Mouse (Mus musculus): Measurements from ENCODE around the gene Slc6a20b. TPM values are rescaled to one million over a fixed set of nuclear protein-coding genes. Genes with fewer than 3 reads are reported as not detected.
"Not testable (repeated sequence)": the region's sequence is repeated elsewhere in the genome, so short reads cannot be mapped to it uniquely, and the experiment has no call there.

Gene Slc6a20b
- polyA plus RNA-seq (2012; rRNA removed) (0.13 and 0.22 TPM in 2 replicates), polyA plus RNA-seq (2014; fragmentation: Nextera tagmentation; extraction: Ambion mirVana) (0.05 and 0.11 TPM in 2 replicates)

DNA sequence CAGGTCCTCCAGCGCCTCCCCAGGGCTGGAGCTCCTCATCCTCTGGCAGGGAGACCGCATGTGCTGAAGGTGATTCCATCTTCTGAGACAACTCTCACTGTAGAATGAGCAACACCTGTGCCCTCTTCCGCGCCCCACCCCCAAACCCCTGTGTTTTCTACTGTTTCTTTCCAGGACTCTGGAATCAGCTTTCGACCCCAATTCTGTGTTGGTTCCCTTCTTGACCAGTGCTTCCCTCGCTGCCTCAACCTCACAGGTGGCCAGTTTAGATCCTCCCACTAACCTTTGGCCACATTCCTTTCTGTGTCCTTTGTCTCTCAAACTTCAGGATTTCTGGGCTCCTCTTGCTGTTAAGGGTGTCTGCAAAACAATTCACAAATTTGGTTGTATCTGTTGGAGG, at the start of gene Slc6a20b:
Slc6a20b (minus strand) TSS at position 285 of the 400 bp plus-strand sequence.
- no peaks in the 10 kb centered on the region for H3K4me1 ChIP-seq (replicated peaks; ENCODE audit: control insufficient read depth in 2 of 2, insufficient read depth in 2 of 2, low read length in 1 of 2)
- H3K27ac ChIP-seq, result no peak within 1 kb of the TSS
- no peak within 1 kb of the TSS for H3K4me2 ChIP-seq (ENCODE audit: low read depth)
- no peak for ATAC-seq (ENCODE audit: insufficient read depth)
- DNase-seq (ENCODE audit: low read depth in 3 of 3, low spot score in 3 of 3), result no peak
- no peaks in the 10 kb centered on the region for H3K27me3 ChIP-seq (ENCODE audit: control insufficient read depth, insufficient read depth, low read length)
- no peaks in the 10 kb centered on the region for H3K36me3 ChIP-seq (replicated peaks; ENCODE audit: control insufficient read depth, insufficient read depth, low read depth)
- no peak within 1 kb of the TSS for H3K4me3 ChIP-seq (ENCODE audit: insufficient read depth in 1 of 2, low read depth in 2 of 2, low read length in 2 of 2)
- TF ChIP-seq EP300 (IDR thresholded peaks at IDR 0.05; ENCODE audit: low read depth), result no peak
- no peak for TF ChIP-seq CTCF (IDR thresholded peaks at IDR 0.05; ENCODE audit: low read depth)
- 70% methylated on average over 6 of the region's 6 CpGs for WGBS (ENCODE audit: insufficient replicate concordance)
- H3K9ac ChIP-seq (replicated peaks), result no peak within 1 kb of the TSS
- no peaks in the 10 kb centered on the region for H3K9me3 ChIP-seq (ENCODE audit: control insufficient read depth, low read length)

GRCm38 (mm10) chr9:123679198-123679597, 46.8 kb upstream of the Slc6a20b start:
- Histone ChIP-seq H3K9ac (replicated peaks) (peak overlapping the region; percentile 81; the same call in 1 of the 2 replicates), H3K4me1 (replicated peaks; ENCODE audit: control insufficient read depth in 2 of 2, insufficient read depth in 2 of 2, low read length in 1 of 2) (peaks cover 3 to 5% of the 10 kb centered on the region in 2 experiments), H3K4me2 (ENCODE audit: low read depth) (peak overlapping the region; percentile 87), H3K36me3 (replicated peaks; ENCODE audit: control insufficient read depth, insufficient read depth, low read depth) (no peaks in the 10 kb centered on the region), H3K27ac (no peak overlapping the region), H3K27me3 (ENCODE audit: control insufficient read depth, insufficient read depth, low read length) (peaks cover 69% of the 10 kb centered on the region), H3K9me3 (ENCODE audit: control insufficient read depth, low read length) (no peaks in the 10 kb centered on the region), H3K4me3 (ENCODE audit: insufficient read depth in 1 of 2, low read depth in 2 of 2, low read length in 2 of 2) (peak overlapping the region in 1 of 2 experiments; percentile 79; a peak in 2 of 4 replicates)
- TF ChIP-seq CTCF (IDR thresholded peaks at IDR 0.05; ENCODE audit: low read depth) (no peak), EP300 (IDR thresholded peaks at IDR 0.05; ENCODE audit: low read depth) (no peak)
- no peak for DNase-seq (ENCODE audit: low read depth in 3 of 3, low spot score in 3 of 3)
- 38% methylated on average over 2 of the region's 2 CpGs for WGBS (ENCODE audit: insufficient replicate concordance)
- ATAC-seq (ENCODE audit: insufficient read depth), result peak; percentile 17; the same call in 1 of the 2 replicates

DNA sequence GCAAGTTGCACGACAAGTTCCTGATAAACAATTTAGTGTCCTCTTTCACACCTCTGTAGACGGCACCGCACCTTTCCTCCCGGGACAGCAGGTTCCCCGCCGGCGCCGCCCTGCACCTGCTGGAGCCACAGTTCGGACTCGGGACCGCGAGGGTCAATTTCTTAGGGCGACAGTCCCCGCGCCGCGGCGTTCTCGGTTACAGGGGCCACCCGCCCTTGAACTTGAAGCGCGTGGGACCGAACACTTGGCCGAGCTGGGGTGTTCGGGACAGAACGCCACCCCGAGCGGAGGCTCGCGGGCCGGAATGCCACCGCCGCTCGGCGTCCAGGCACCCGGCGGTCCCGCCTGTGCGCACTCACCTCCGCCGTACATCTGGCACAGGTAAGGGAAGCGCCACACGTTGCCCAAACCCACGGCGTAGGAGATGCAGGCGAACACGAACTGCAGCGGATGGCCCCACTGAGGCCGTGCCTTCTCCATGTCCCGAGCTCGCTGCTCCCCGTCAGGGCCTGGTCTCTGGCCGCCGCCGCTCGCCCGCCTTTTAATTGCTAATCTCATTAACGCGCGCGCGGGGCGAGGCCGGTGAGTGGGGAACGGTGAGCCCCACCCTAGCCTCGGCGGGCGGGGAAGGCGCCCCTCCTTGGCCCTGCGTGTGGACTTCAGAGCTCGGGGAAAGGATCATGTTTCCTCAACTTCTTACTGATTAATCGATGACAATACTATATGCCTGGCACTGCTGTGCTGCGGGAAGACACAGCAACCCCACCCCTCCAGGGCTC, 46.2 kb upstream of the Slc6a20b start, which contains the start of the genes Ccr9 and Slc6a20a:
Ccr9 (plus strand) TSS at position 113 of the 779 bp plus-strand sequence.
Slc6a20a (minus strand) TSS at position 559 of the 779 bp plus-strand sequence.
- Histone ChIP-seq H3K36me3 (replicated peaks; ENCODE audit: control insufficient read depth, insufficient read depth, low read depth) (no peaks in the 10 kb centered on the region), H3K4me3 (ENCODE audit: insufficient read depth in 1 of 2, low read depth in 2 of 2, low read length in 2 of 2) (peak within 1 kb of the TSS; percentile 68 to 79), H3K4me1 (replicated peaks; ENCODE audit: control insufficient read depth in 2 of 2, insufficient read depth in 2 of 2, low read length in 1 of 2) (peaks cover 3 to 5% of the 10 kb centered on the region in 2 experiments), H3K27ac (no peak within 1 kb of the TSS), H3K4me2 (ENCODE audit: low read depth) (peak within 1 kb of the TSS; percentile 87), H3K9ac (replicated peaks) (peak within 1 kb of the TSS; percentile 81), H3K27me3 (ENCODE audit: control insufficient read depth, insufficient read depth, low read length) (peaks cover 69% of the 10 kb centered on the region), H3K9me3 (ENCODE audit: control insufficient read depth, low read length) (no peaks in the 10 kb centered on the region)
- ATAC-seq (ENCODE audit: insufficient read depth) (peak; percentile 94), DNase-seq (ENCODE audit: low read depth in 3 of 3, low spot score in 3 of 3) (peak in 2 of 3 experiments; percentile 35 to 55)
- 1% methylated on average over 73 of the region's 73 CpGs for WGBS (ENCODE audit: insufficient replicate concordance)
- TF ChIP-seq CTCF (IDR thresholded peaks at IDR 0.05; ENCODE audit: low read depth), result no peak

DNA sequence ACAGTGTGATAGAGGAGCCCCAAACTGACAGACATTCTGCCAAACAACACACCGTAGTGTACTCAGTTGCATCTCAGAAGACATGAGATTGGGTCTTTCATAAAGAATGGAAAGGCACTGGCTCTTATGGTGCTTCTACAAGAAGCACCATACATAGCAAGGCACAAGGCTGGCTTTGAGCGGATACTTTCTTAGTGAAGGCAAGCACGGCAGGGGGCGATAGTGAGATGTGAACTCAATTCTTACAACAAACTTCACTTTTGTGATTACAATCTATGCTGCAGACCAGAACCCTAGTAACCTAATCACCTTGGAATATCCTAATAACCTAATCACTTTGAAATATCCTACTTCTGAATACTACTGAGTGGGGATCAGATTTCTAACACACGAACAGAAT, 33.3 kb upstream of the Slc6a20b start:
- H3K27me3 ChIP-seq (ENCODE audit: control insufficient read depth, insufficient read depth, low read length), result no peaks in the 10 kb centered on the region
- H3K27ac ChIP-seq, result no peak overlapping the region
- no peak for TF ChIP-seq EP300 (IDR thresholded peaks at IDR 0.05; ENCODE audit: low read depth)
- TF ChIP-seq CTCF (IDR thresholded peaks at IDR 0.05; ENCODE audit: low read depth), result peak; percentile 70
- no peak overlapping the region for H3K9ac ChIP-seq (replicated peaks)
- no peak overlapping the region for H3K4me3 ChIP-seq (ENCODE audit: insufficient read depth in 1 of 2, low read depth in 2 of 2, low read length in 2 of 2)
- no peaks in the 10 kb centered on the region for H3K9me3 ChIP-seq (ENCODE audit: control insufficient read depth, low read length)
- no peak overlapping the region for H3K4me2 ChIP-seq (ENCODE audit: low read depth)
- 32% methylated on average over 5 of the region's 5 CpGs for WGBS (ENCODE audit: insufficient replicate concordance)
- no peaks in the 10 kb centered on the region for H3K36me3 ChIP-seq (replicated peaks; ENCODE audit: control insufficient read depth, insufficient read depth, low read depth)
- DNase-seq (ENCODE audit: low read depth in 3 of 3, low spot score in 3 of 3), result peak in 1 of 3 experiments; percentile 35
- ATAC-seq (ENCODE audit: insufficient read depth), result no peak
- H3K4me1 ChIP-seq (replicated peaks; ENCODE audit: control insufficient read depth in 2 of 2, insufficient read depth in 2 of 2, low read length in 1 of 2), result no peaks in the 10 kb centered on the region

DNA sequence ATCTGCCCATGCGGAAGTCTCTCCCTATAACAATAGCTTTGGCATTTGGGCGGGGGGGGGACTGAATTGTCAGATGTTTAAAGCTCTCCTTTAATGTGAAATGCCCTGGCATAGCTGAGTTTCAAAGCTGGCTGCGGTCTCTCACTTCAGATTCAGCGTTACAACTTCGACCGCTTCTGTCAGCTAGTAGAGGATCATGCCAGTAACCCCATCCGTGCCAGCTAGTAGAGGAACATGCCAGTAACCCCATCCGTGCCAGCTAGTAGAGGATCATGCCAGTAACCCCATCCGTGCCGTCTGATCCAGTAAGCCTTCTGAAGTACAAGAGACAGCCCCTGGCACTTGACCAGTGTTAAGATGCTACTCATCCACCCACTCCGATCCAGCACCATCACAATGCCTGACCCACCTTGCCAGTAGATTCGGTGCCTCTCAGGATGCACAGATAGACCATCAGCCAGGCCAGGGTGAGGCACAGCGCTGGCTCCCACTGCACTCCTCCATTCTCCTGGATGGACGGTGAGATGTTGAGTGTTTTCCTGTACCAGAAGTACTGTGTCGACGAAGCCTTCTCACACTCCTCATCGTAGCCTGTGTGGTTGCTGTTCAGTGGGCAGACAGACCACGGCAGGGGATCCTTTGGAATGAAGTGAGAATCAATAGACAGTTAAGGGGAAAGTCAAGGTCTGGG, 27.8 kb upstream of the Slc6a20b start:
- H3K9me3 ChIP-seq (ENCODE audit: control insufficient read depth, low read length); DNase-seq (ENCODE audit: low read depth in 3 of 3, low spot score in 3 of 3); H3K4me2 ChIP-seq (ENCODE audit: low read depth); ATAC-seq (ENCODE audit: insufficient read depth); H3K36me3 ChIP-seq (replicated peaks; ENCODE audit: control insufficient read depth, insufficient read depth, low read depth); H3K27ac ChIP-seq; H3K4me1 ChIP-seq (replicated peaks; ENCODE audit: control insufficient read depth in 2 of 2, insufficient read depth in 2 of 2, low read length in 1 of 2); H3K4me3 ChIP-seq (ENCODE audit: insufficient read depth in 1 of 2, low read depth in 2 of 2, low read length in 2 of 2); H3K27me3 ChIP-seq (ENCODE audit: control insufficient read depth, insufficient read depth, low read length); H3K9ac ChIP-seq (replicated peaks): not testable (repeated sequence)
- 79% methylated on average over 16 of the region's 18 CpGs for WGBS (ENCODE audit: insufficient replicate concordance)
